Mouse (Mus musculus) embryonic facial prominence, embryonic 12.5 days (tissue): ENCODE results near the gene Nup62. TPM values are rescaled to one million over a fixed set of nuclear protein-coding genes. Genes with fewer than 3 reads are reported as not detected.

Experiments used
- ATAC-seq: fragments of 200-750 bp; cut with Nextera tagmentation; 2 replicates; pipeline ENCODE4 v1.8.0; 2017; ENCODE audit not compliant: insufficient number of reproducible peaks, insufficient read depth, low FRiP score, low TSS enrichment
- H3K27ac ChIP-seq: fragments of 300-500 bp; sonication (generic); 2 replicates; pipeline ENCODE4 v1.5.1; 2016; ENCODE audit warnings: mild to moderate bottlenecking
- H3K27me3 ChIP-seq: fragments of 300-500 bp; sonication (generic); 2 replicates; pipeline ENCODE4 v1.6.1; 2016; ENCODE audit warnings: mild to moderate bottlenecking, moderate library complexity
- H3K36me3 ChIP-seq: fragments of 300-500 bp; sonication (generic); 2 replicates; pipeline ENCODE4 v1.6.1; 2016; ENCODE audit warnings: mild to moderate bottlenecking
- H3K4me1 ChIP-seq: fragments of 300-500 bp; sonication (generic); 2 replicates; pipeline ENCODE4 v1.6.1; 2016
- H3K4me2 ChIP-seq: fragments of 300-500 bp; sonication (generic); replicated peaks from 2 replicates; pipeline ENCODE4 v1.6.1; 2016; ENCODE audit warnings: mild to moderate bottlenecking, moderate library complexity
- H3K4me3 ChIP-seq: fragments of 300-500 bp; sonication (generic); 2 replicates; pipeline ENCODE4 v1.5.1; 2016; ENCODE audit warnings: mild to moderate bottlenecking
- H3K9ac ChIP-seq: fragments of 300-500 bp; sonication (generic); 2 replicates; pipeline ENCODE4 v1.6.1; 2016; ENCODE audit warnings: mild to moderate bottlenecking, moderate library complexity
- H3K9me3 ChIP-seq: fragments of 300-500 bp; sonication (generic); 2 replicates; pipeline ENCODE4 v1.6.1; 2016; ENCODE audit warnings: mild to moderate bottlenecking, moderate library complexity
- WGBS: fragments of 180-500 bp; shearing (Covaris S2); methylation state at CpG from one replicate; pipeline ENCODE4 v1.1.7; 2016; 5-methylcytosine and 5-hydroxymethylcytosine counted together
- polyA plus RNA-seq: library from polyadenylated mRNA; unstranded; fragments of >200 nt; fragmentation: Nextera tagmentation; extraction: Ambion mirVana; gene quantifications from 2 replicates; pipeline ENCODE4 v1.2.1, GENCODE M21; 2016

Gene Nup62
- polyA plus RNA-seq, 1 experiment from 2014 or later, result 104 TPM

DNA sequence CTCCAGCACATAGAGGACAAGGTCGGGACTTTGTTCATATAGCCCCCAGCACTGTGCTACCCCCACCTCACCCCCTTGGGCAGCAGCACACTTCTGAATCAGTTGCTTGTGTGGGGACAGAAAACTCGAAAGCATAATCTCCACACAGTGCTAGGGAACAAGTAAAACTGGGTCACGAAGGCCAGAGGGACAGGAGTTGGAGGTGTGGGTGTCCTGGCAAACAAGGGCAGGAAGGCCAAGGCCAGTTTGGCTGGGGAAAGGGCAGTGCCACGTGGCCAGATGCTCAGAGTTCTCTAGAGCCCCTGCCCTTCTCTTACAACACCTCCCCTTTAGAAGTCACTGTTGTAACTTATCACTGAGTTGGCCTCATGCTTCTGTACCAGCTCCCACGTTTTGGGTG, 4.0 kb downstream of the Nup62 start:
- Histone ChIP-seq H3K4me1 (peaks cover 54% of the 10 kb centered on the region), H3K27me3 (no peaks in the 10 kb centered on the region), H3K9ac (no peak overlapping the region), H3K9me3 (no peaks in the 10 kb centered on the region), H3K4me3 (no peak overlapping the region), H3K36me3 (no peaks in the 10 kb centered on the region), H3K4me2 (peak overlapping the region; percentile 90), H3K27ac (no peak overlapping the region)
- no peak for ATAC-seq
- WGBS, result 56% methylated on average over 5 of the region's 5 CpGs

DNA sequence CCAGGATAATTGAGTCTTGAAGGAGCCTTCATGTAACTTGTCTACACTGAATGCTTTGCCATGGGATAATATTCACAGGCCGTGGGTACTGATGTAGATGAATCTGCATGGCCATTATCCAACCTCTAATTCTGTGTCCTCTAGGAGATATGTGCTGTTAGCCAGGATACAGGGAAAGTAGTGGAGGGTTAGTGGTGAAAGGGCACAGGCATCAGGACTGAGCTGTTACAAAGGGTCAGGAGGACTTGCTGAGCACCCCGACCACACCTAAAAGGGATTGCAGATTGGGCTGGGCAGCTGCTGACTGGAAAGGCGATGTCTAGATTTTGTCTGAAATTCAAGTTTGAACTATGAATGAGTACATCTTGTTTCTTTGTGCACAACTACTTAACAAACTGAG, 4.6 kb downstream of the Nup62 start:
- Histone ChIP-seq H3K4me3 (no peak overlapping the region), H3K4me1 (peaks cover 49% of the 10 kb centered on the region), H3K4me2 (no peak overlapping the region), H3K9me3 (no peaks in the 10 kb centered on the region), H3K27ac (no peak overlapping the region), H3K27me3 (no peaks in the 10 kb centered on the region), H3K9ac (no peak overlapping the region), H3K36me3 (peaks cover under 1% of the 10 kb centered on the region; the same call in 1 of the 2 replicates)
- ATAC-seq, result no peak
- WGBS, result 90% methylated on average over 3 of the region's 3 CpGs

- Histone ChIP-seq H3K27ac (no peak overlapping the region), H3K27me3 (no peaks in the 10 kb centered on the region), H3K4me2 (no peak overlapping the region), H3K4me3 (no peak overlapping the region), H3K9me3 (no peaks in the 10 kb centered on the region), H3K4me1 (peaks cover 49% of the 10 kb centered on the region), H3K36me3 (peaks cover 3% of the 10 kb centered on the region; the same call in 1 of the 2 replicates), H3K9ac (no peak overlapping the region)
- no peak for ATAC-seq
- WGBS, result 83% methylated on average over 7 of the region's 7 CpGs
Observed at GRCm38 (mm10) chr7:44821666-44822448, 6.0 kb downstream of the Nup62 start.

DNA sequence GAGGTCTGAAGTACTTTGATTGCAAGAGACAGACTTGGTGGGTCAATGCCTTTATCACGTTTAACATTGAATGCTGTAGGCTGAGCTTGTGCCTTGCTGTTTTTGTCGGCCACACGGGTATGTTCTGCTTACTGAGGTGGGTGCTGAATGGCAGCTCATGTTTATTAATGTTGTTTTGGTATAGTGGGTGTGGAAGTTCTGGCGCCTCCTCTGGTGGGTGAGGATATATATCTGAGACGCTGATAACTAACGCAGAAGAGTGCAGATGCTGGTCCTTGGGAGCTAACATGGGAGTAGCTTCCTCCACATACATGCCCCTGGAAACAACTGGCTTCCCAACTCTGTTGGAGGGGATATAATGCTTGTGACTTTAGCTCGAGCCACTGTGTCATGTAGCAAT, 7.5 kb downstream of the Nup62 start:
- peaks cover 38% of the 10 kb centered on the region for H3K4me1 ChIP-seq
- no peaks in the 10 kb centered on the region for H3K27me3 ChIP-seq
- no peak for ATAC-seq
- WGBS, result 50% methylated on average over 7 of the region's 7 CpGs
- H3K9ac ChIP-seq, result no peak overlapping the region
- H3K36me3 ChIP-seq, result peaks cover 7% of the 10 kb centered on the region
- no peak overlapping the region for H3K27ac ChIP-seq
- no peaks in the 10 kb centered on the region for H3K9me3 ChIP-seq
- no peak overlapping the region for H3K4me3 ChIP-seq
- no peak overlapping the region for H3K4me2 ChIP-seq

DNA sequence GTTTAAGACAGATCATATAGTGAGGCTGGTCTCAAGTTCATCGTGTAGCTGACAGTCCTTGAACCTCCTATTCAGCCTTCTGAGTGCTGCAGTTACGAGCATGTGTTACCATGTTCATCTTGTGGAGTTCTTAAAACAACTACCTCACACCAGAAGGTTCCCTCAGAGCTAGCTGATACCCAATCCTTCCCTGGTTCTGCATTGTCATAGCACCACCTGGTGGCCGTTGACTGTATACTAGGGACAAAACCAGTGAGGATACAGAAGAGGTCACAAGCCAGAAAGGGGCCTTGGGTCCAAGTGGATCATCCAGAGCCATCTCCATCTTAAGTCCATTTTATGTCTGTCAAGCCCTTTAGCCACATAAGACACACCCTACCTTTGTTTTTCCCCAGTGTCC, 9.0 kb downstream of the Nup62 start:
- WGBS, result 31% methylated on average over 3 of the region's 3 CpGs
- Histone ChIP-seq H3K27me3 (no peaks in the 10 kb centered on the region), H3K4me1 (peaks cover 24% of the 10 kb centered on the region), H3K36me3 (peaks cover 22% of the 10 kb centered on the region), H3K4me2 (no peak overlapping the region), H3K9me3 (no peaks in the 10 kb centered on the region), H3K4me3 (no peak overlapping the region), H3K27ac (no peak overlapping the region), H3K9ac (no peak overlapping the region)
- ATAC-seq, result no peak

DNA sequence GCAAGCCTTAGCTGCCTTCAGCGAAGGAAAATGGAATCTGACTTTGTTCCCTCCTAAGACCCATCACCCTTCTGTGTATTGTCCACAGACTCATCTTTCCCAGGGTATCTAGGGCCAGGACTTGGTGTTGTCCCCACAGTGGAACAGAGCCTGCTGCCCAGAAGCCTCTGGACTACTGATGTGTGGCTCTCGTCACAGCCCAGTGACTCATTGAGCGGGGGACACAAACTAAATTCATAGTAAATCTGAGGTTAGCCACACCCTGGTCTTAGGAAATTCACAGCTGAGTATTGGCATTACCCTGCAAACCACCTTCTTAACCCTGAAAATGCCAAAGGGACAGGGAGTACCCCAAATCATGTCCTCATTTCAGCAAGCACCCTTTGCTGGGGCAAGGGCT, 10.9 kb downstream of the Nup62 start:
- Histone ChIP-seq H3K4me3 (no peak overlapping the region), H3K9me3 (no peaks in the 10 kb centered on the region), H3K36me3 (peaks cover 41% of the 10 kb centered on the region), H3K4me1 (peaks cover 19% of the 10 kb centered on the region; the same call in 1 of the 2 replicates), H3K9ac (no peak overlapping the region), H3K27ac (no peak overlapping the region), H3K27me3 (no peaks in the 10 kb centered on the region), H3K4me2 (no peak overlapping the region)
- WGBS, result 92% methylated on average over 3 of the region's 3 CpGs
- ATAC-seq, result no peak

DNA sequence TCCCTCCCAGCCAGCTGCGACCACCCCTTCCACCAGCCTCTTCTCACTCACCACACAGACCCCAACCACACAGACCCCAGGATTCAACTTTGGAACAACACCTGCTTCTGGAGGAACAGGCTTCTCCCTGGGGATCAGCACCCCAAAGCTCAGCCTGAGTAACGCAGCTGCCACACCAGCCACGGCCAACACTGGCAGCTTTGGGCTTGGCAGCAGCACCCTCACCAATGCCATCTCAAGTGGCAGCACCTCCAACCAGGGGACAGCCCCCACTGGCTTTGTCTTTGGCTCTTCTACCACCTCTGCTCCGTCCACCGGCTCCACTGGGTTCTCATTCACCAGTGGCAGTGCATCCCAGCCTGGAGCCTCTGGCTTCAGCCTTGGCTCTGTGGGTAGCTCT, 12.8 kb downstream of the Nup62 start:
- ATAC-seq, result no peak
- Histone ChIP-seq H3K9ac (no peak overlapping the region), H3K27ac (no peak overlapping the region), H3K4me2 (no peak overlapping the region), H3K4me1 (peaks cover 9% of the 10 kb centered on the region; the same call in 1 of the 2 replicates), H3K36me3 (peaks cover 46% of the 10 kb centered on the region), H3K9me3 (no peaks in the 10 kb centered on the region), H3K4me3 (no peak overlapping the region), H3K27me3 (no peaks in the 10 kb centered on the region)
- WGBS, result 89% methylated on average over 5 of the region's 5 CpGs

DNA sequence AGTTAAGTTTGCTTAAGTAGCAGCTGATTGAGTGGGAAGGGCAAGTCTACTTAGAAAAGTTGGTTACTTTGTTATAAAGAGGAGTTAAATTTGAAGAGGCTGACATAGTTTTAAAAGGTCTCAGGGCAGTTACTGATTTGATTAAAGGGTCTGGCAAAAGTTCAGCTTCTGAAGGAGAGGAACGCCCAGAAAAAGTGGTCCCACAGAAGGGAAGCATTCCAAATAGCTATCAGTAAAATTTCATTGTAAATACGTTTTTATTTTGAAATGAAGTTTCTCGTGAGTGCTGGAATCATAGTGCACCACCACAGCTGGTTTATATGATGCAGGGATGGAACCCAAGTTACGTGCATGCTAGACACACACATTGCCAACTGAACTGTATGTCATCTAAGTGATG, 16.9 kb downstream of the Nup62 start:
- 75% methylated on average over 4 of the region's 4 CpGs for WGBS
- Histone ChIP-seq H3K9me3 (no peaks in the 10 kb centered on the region), H3K4me2 (no peak overlapping the region), H3K4me1 (peaks cover 5% of the 10 kb centered on the region; the same call in 1 of the 2 replicates), H3K27me3 (no peaks in the 10 kb centered on the region), H3K4me3 (no peak overlapping the region), H3K27ac (no peak overlapping the region), H3K9ac (no peak overlapping the region), H3K36me3 (peaks cover 43% of the 10 kb centered on the region)
- no peak for ATAC-seq

- no peak overlapping the region for H3K27ac ChIP-seq
- H3K4me2 ChIP-seq, result no peak overlapping the region
- H3K36me3 ChIP-seq, result peaks cover 21% of the 10 kb centered on the region
- no peak overlapping the region for H3K4me3 ChIP-seq
- 100% methylated on average over 1 of the region's 1 CpGs for WGBS
- H3K9me3 ChIP-seq, result no peaks in the 10 kb centered on the region
- H3K9ac ChIP-seq, result no peak overlapping the region
- H3K4me1 ChIP-seq, result peaks cover 19% of the 10 kb centered on the region
- ATAC-seq, result no peak
- peaks cover 21% of the 10 kb centered on the region for H3K27me3 ChIP-seq
Observed at GRCm38 (mm10) chr7:44835373-44836015, 19.6 kb downstream of the Nup62 start.

- Histone ChIP-seq H3K4me2 (no peak overlapping the region), H3K36me3 (peaks cover 20% of the 10 kb centered on the region), H3K27me3 (peaks cover 26% of the 10 kb centered on the region), H3K4me1 (peaks cover 19% of the 10 kb centered on the region), H3K27ac (no peak overlapping the region), H3K4me3 (no peak overlapping the region), H3K9ac (no peak overlapping the region), H3K9me3 (no peaks in the 10 kb centered on the region)
- WGBS, result 44% methylated on average over 3 of the region's 3 CpGs
- no peak for ATAC-seq
Observed at GRCm38 (mm10) chr7:44836016-44836404, 20.1 kb downstream of the Nup62 start.

- ATAC-seq, result no peak
- 85% methylated on average over 9 of the region's 9 CpGs for WGBS
- Histone ChIP-seq H3K9me3 (no peaks in the 10 kb centered on the region), H3K4me3 (no peak overlapping the region), H3K4me1 (peaks cover 19% of the 10 kb centered on the region), H3K36me3 (peaks cover 19% of the 10 kb centered on the region), H3K9ac (no peak overlapping the region), H3K4me2 (no peak overlapping the region), H3K27ac (no peak overlapping the region), H3K27me3 (peaks cover 31% of the 10 kb centered on the region)
Observed at GRCm38 (mm10) chr7:44836423-44837053, 20.6 kb downstream of the Nup62 start.

DNA sequence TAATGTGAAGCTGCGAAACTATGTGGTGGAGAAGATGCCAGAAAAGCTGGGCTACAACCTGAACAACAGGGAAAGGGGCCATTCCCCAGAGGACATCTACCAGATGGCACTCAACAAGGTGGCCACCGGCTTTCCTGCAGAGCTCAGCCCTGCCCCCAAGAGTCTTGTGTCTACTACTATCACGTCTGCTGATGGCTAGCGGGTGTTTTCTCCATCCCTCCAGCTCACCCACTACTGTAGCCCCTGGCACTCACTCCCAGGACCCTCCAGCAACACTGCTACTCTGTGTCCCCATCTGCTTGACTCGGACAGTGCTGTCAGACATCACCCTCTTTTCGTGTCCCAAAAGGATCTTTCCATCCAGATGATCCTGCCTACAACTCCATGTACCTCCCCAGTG, 22.2 kb downstream of the Nup62 start:
- Histone ChIP-seq H3K4me2 (no peak overlapping the region), H3K4me3 (no peak overlapping the region), H3K9ac (no peak overlapping the region), H3K9me3 (no peaks in the 10 kb centered on the region), H3K36me3 (peaks cover 26% of the 10 kb centered on the region), H3K27ac (no peak overlapping the region), H3K27me3 (peaks cover 33% of the 10 kb centered on the region), H3K4me1 (peaks cover 19% of the 10 kb centered on the region)
- WGBS, result 82% methylated on average over 6 of the region's 6 CpGs
- no peak for ATAC-seq
